ENCODE assay signal across 8 mouse cellular contexts in genomic region chr9:21917493-21918034, GRCm38 (mm10). TPM values are rescaled to one million over a fixed set of nuclear protein-coding genes. Genes with fewer than 3 reads are reported as not detected.
DNase-seq lines count a peak whose midpoint lies in the region; ATAC-seq and TF ChIP-seq lines count a peak whose summit lies in the region.

No protein-coding gene starts in this region.

- TF ChIP-seq POLR2A in cortical plate, adult 2 months (IDR thresholded peaks at IDR 0.05; ENCODE audit: extremely low read depth, insufficient read depth, low read length): no peak
- TF ChIP-seq POLR2A in small intestine, adult 2 months (IDR thresholded peaks at IDR 0.05; ENCODE audit: low read depth, low read length): no peak

- peak; percentile 43 for ATAC-seq in heart, postnatal 0 days (ENCODE audit: insufficient read depth, low read depth)

- H3K4me3 ChIP-seq in cortical plate, adult 2 months (ENCODE audit: insufficient read depth, low read length): peak overlapping the region; percentile 74
- peak overlapping the region; percentile 63 for H3K4me3 ChIP-seq in heart, postnatal 0 days (ENCODE audit: low read depth, low read length)
- H3K4me3 ChIP-seq in small intestine, adult 2 months (ENCODE audit: low read depth, low read length): peak overlapping the region; percentile 70

- H3K4me1 ChIP-seq in cortical plate, adult 2 months (ENCODE audit: control insufficient read depth, insufficient read depth, low read length): no peaks in the 10 kb centered on the region; the same call in 1 of the 2 replicates
- no peaks in the 10 kb centered on the region for H3K4me1 ChIP-seq in heart, postnatal 0 days (ENCODE audit: control insufficient read depth, insufficient read depth)
- H3K4me1 ChIP-seq in small intestine, adult 2 months (ENCODE audit: control insufficient read depth, insufficient read depth, insufficient read length, low read length): peaks cover 9% of the 10 kb centered on the region

- H3K9me3 ChIP-seq in heart, postnatal 0 days (replicated peaks; ENCODE audit: control insufficient read depth, low read length): no peaks in the 10 kb centered on the region

- peak overlapping the region; percentile 35 for H3K9ac ChIP-seq in heart, postnatal 0 days (replicated peaks; ENCODE audit: low read depth, low read length)

- peak overlapping the region; percentile 97 for H3K27ac ChIP-seq in cortical plate, adult 2 months (ENCODE audit: insufficient read depth, low read length)
- no peak overlapping the region for H3K27ac ChIP-seq in heart, postnatal 0 days (ENCODE audit: low read depth)
- H3K27ac ChIP-seq in small intestine, adult 2 months (ENCODE audit: insufficient read depth, low read depth, low read length): peak overlapping the region; percentile 45

- no peak for TF ChIP-seq CTCF in cortical plate, adult 2 months (IDR thresholded peaks at IDR 0.05; ENCODE audit: extremely low read depth, insufficient read depth, low read length)
- no peak for TF ChIP-seq CTCF in heart, postnatal 0 days (IDR thresholded peaks at IDR 0.05; ENCODE audit: low read depth)
- TF ChIP-seq CTCF in small intestine, adult 2 months (IDR thresholded peaks at IDR 0.05; ENCODE audit: extremely low read depth, insufficient read length, insufficient replicate concordance, low read depth, low read length): no peak

- H3K4me2 ChIP-seq in heart, postnatal 0 days (ENCODE audit: low read depth, low read length): peak overlapping the region; percentile 94

- peak; percentile 28 for DNase-seq in heart, adult 8-10 months (ENCODE audit: low spot score)
- no peak for DNase-seq in heart, adult 11 months
- DNase-seq in heart, postnatal 0 days (ENCODE audit: low spot score): no peak
- DNase-seq in left cerebral cortex, adult 8-10 months (ENCODE audit: low spot score in 2 of 2): peak; percentile 65 to 84
- DNase-seq in lung, postnatal 25 days (ENCODE audit: low spot score): peak; percentile 22
- DNase-seq in thymus, adult 18-20 months: no peak

- no peaks in the 10 kb centered on the region for H3K27me3 ChIP-seq in heart, postnatal 0 days (ENCODE audit: control insufficient read depth, insufficient read depth, low read length)
- H3K27me3 ChIP-seq in small intestine, adult 2 months (ENCODE audit: control insufficient read depth, insufficient read depth, low read length): no peaks in the 10 kb centered on the region

- H3K36me3 ChIP-seq in heart, postnatal 0 days (replicated peaks; ENCODE audit: control insufficient read depth, insufficient read depth, low read length): no peaks in the 10 kb centered on the region
- peaks cover 1% of the 10 kb centered on the region; the same call in 1 of the 2 replicates for H3K36me3 ChIP-seq in small intestine, adult 2 months (ENCODE audit: control insufficient read depth, insufficient read depth, low read length)

- 2% methylated on average over 35 of the region's 35 CpGs for WGBS in heart, postnatal 0 days
- WGBS in small intestine, adult 2 months: 2% methylated on average over 35 of the region's 35 CpGs

- TF ChIP-seq EP300 in heart, postnatal 0 days (IDR thresholded peaks at IDR 0.05; ENCODE audit: low read depth): no peak

RNA-seq across cellular contexts. Expression of gene Rab3d, which starts 0.4 kb away (rescaled TPM):
- 10 to 100 TPM; 13.2 to 16.4 (median 15.4) TPM for total RNA-seq in heart, adult 8-10 months (2022)
- 14.3 and 15.6 TPM in 2 replicates for polyA plus RNA-seq in cortical plate, adult 2 months (2012; rRNA removed)
- total RNA-seq in heart, postnatal 0 days (2014; rRNA removed; ENCODE audit: low replicate concordance): 8.9 and 11.2 TPM in 2 replicates
- 7.7 and 7.9 TPM in 2 replicates for polyA plus RNA-seq in heart, postnatal 0 days (2015; fragmentation: Nextera tagmentation; extraction: Ambion mirVana)
- total RNA-seq in left cerebral cortex, adult 8-10 months (2022): 10 to 100 TPM; 10.7 to 15.7 (median 13.5) TPM
- polyA plus RNA-seq in small intestine, adult 2 months (2012; rRNA removed): 48.9 and 86.7 TPM in 2 replicates

RNA-seq across cellular contexts. Expression of gene Ccdc159, which starts 9.7 kb away (rescaled TPM):
- total RNA-seq in heart, adult 8-10 months (2022): 1 to 10 TPM; 4.9 to 7.4 (median 5.6) TPM
- 24.4 and 27.3 TPM in 2 replicates for polyA plus RNA-seq in cortical plate, adult 2 months (2012; rRNA removed)
- 0.88 TPM in 1 of 2 replicates, not detected in the other for total RNA-seq in heart, postnatal 0 days (2014; rRNA removed; ENCODE audit: low replicate concordance)
- polyA plus RNA-seq in heart, postnatal 0 days (2015; fragmentation: Nextera tagmentation; extraction: Ambion mirVana): 0.77 and 0.97 TPM in 2 replicates
- total RNA-seq in left cerebral cortex, adult 8-10 months (2022): 10 to 100 TPM; 12.9 to 19.5 (median 16.0) TPM
- 0.71 and 1.2 TPM in 2 replicates for polyA plus RNA-seq in small intestine, adult 2 months (2012; rRNA removed)

RNA-seq across cellular contexts. Expression of gene Tmem205, which starts 9.8 kb away (rescaled TPM):
- 10 to 100 TPM; 80.1 to 91.4 (median 86.9) TPM for total RNA-seq in heart, adult 8-10 months (2022)
- polyA plus RNA-seq in cortical plate, adult 2 months (2012; rRNA removed): 57.0 and 57.7 TPM in 2 replicates
- total RNA-seq in heart, postnatal 0 days (2014; rRNA removed; ENCODE audit: low replicate concordance): 52.6 and 53.9 TPM in 2 replicates
- 44.8 and 47.2 TPM in 2 replicates for polyA plus RNA-seq in heart, postnatal 0 days (2015; fragmentation: Nextera tagmentation; extraction: Ambion mirVana)
- total RNA-seq in left cerebral cortex, adult 8-10 months (2022): 10 to 100 TPM; 36.3 to 42.6 (median 39.4) TPM
- polyA plus RNA-seq in small intestine, adult 2 months (2012; rRNA removed): 81.5 and 113 TPM in 2 replicates

RNA-seq across cellular contexts. Expression of gene Plppr2, which starts 19.3 kb away (rescaled TPM):
- total RNA-seq in heart, adult 8-10 months (2022): 1 to 10 TPM; 2.1 to 3.8 (median 3.2) TPM
- polyA plus RNA-seq in cortical plate, adult 2 months (2012; rRNA removed): 183 and 199 TPM in 2 replicates
- 2.6 and 6.4 TPM in 2 replicates for total RNA-seq in heart, postnatal 0 days (2014; rRNA removed; ENCODE audit: low replicate concordance)
- polyA plus RNA-seq in heart, postnatal 0 days (2015; fragmentation: Nextera tagmentation; extraction: Ambion mirVana): 0.86 and 1.4 TPM in 2 replicates
- total RNA-seq in left cerebral cortex, adult 8-10 months (2022): 100 to 1,000 TPM; 133 to 152 (median 147) TPM
- polyA plus RNA-seq in small intestine, adult 2 months (2012; rRNA removed): 5.2 and 5.5 TPM in 2 replicates

RNA-seq across cellular contexts. Expression of gene Swsap1, which starts 38.0 kb away (rescaled TPM):
- total RNA-seq in heart, adult 8-10 months (2022): 1 to 10 TPM; 8.5 to 8.9 (median 8.7) TPM
- polyA plus RNA-seq in cortical plate, adult 2 months (2012; rRNA removed): 7.3 and 8.1 TPM in 2 replicates
- total RNA-seq in heart, postnatal 0 days (2014; rRNA removed; ENCODE audit: low replicate concordance): 14.3 and 19.5 TPM in 2 replicates
- polyA plus RNA-seq in heart, postnatal 0 days (2015; fragmentation: Nextera tagmentation; extraction: Ambion mirVana): 4.6 and 5.1 TPM in 2 replicates
- 10 to 100 TPM; 13.2 to 15.0 (median 14.8) TPM for total RNA-seq in left cerebral cortex, adult 8-10 months (2022)
- 4.7 and 7.1 TPM in 2 replicates for polyA plus RNA-seq in small intestine, adult 2 months (2012; rRNA removed)

Comparison
In these comparisons a context has a peak if more than half of its experiments do, and no peak if none do; other contexts are left out.
1. DNase-seq: peak in heart, adult 8-10 months (single experiment), left cerebral cortex, adult 8-10 months (2 of 2) and lung, postnatal 25 days (single experiment); none in heart, adult 11 months (single experiment), heart, postnatal 0 days (single experiment) and thymus, adult 18-20 months (0 of 2).
2. Peak in every context shown above with its lines, with median percentiles within 50 percentile points of each other: H3K4me3 ChIP-seq.